Mouse (Mus musculus): Measurements from ENCODE around the gene Ugt2b36.

DNA sequence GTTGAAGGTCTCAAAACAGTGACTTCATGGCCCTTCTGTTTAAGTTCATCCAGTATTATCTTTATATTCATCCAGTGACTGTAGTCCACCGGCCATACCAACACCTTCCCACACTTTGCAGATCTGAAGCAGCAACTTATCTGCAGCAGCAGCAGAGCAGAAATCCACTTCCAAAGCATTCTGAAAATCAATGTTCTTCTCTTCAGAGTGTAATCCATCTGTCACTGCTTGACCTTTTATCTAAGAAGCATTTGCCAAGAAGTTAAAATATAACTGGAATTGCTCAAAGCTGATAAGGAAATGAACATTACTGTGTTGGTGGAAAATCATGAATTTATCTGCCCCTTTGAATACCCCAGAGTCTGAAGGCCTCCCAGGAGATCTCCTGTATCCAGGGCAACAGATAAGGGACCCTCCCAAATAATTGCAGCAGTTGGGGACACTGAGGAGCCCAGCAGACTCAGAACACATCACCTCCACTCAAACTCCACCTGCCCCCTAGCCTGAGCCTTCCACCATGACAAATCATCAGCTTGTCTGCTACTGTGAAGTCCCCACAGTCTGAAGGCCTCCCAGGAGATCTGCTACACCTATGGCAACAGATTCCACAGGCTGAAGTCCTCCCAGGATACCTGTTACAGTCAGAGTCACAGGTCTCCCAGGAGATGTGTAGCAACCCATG is at the start of gene Ugt2b36:
- TF ChIP-seq CTCF (IDR thresholded peaks at IDR 0.05; ENCODE audit: low read depth) (no peak), EP300 (IDR thresholded peaks at IDR 0.05; ENCODE audit: low read depth) (no peak)
